Mouse (Mus musculus) forebrain, embryonic 12.5 days (tissue): ENCODE results near the gene Pappa2. TPM values are rescaled to one million over a fixed set of nuclear protein-coding genes. Genes with fewer than 3 reads are reported as not detected.

ENCODE experiments used
- ATAC-seq: fragments of 200-750 bp; cut with Nextera tagmentation; 2 replicates; pipeline ENCODE4 v1.8.0; 2017; ENCODE audit warnings: moderate TSS enrichment; ENCODE audit not compliant: low FRiP score
- H3K27ac ChIP-seq: fragments of 300-500 bp; sonication (generic); 2 replicates; pipeline ENCODE4 v1.5.1; 2016; ENCODE audit warnings: mild to moderate bottlenecking
- H3K27me3 ChIP-seq: fragments of 300-500 bp; sonication (generic); 2 replicates; pipeline ENCODE4 v1.6.1; 2016; ENCODE audit warnings: mild to moderate bottlenecking
- H3K36me3 ChIP-seq: fragments of 300-500 bp; sonication (generic); replicated peaks from 2 replicates; pipeline ENCODE4 v1.6.1; 2016; ENCODE audit warnings: mild to moderate bottlenecking
- H3K4me1 ChIP-seq: fragments of 300-500 bp; sonication (generic); 2 replicates; pipeline ENCODE4 v1.6.1; 2016
- H3K4me2 ChIP-seq: fragments of 300-500 bp; sonication (generic); 2 replicates; pipeline ENCODE4 v1.6.1; 2016; ENCODE audit warnings: mild to moderate bottlenecking, moderate library complexity
- H3K4me3 ChIP-seq: fragments of 300-500 bp; sonication (generic); replicated peaks from 2 replicates; pipeline ENCODE4 v1.5.1; 2016; ENCODE audit warnings: mild to moderate bottlenecking
- H3K9ac ChIP-seq: fragments of 300-500 bp; sonication (generic); 2 replicates; pipeline ENCODE4 v1.6.1; 2016; ENCODE audit warnings: mild to moderate bottlenecking
- H3K9me3 ChIP-seq: fragments of 300-500 bp; sonication (generic); 2 replicates; pipeline ENCODE4 v1.6.1; 2016
- WGBS: fragments of 180-500 bp; shearing (Covaris S2); methylation state at CpG from one replicate; pipeline ENCODE4 v1.1.7; 2016; 5-methylcytosine and 5-hydroxymethylcytosine counted together
- polyA plus RNA-seq: library from polyadenylated mRNA; unstranded; fragments of >200 nt; fragmentation: Nextera tagmentation; extraction: Ambion mirVana; gene quantifications from 2 replicates; pipeline ENCODE4 v1.2.1, GENCODE M21; 2016

The Pappa2 gene
- polyA plus RNA-seq, 1 experiment from 2014 or later = 2.4 TPM

- 89% methylated on average over 3 of the region's 3 CpGs for whole genome bisulfite sequencing
- ATAC-seq = no peak
Measured at GRCm38 (mm10) chr1:158875487-158875886, 104.8 kb downstream of the Pappa2 start.

DNA sequence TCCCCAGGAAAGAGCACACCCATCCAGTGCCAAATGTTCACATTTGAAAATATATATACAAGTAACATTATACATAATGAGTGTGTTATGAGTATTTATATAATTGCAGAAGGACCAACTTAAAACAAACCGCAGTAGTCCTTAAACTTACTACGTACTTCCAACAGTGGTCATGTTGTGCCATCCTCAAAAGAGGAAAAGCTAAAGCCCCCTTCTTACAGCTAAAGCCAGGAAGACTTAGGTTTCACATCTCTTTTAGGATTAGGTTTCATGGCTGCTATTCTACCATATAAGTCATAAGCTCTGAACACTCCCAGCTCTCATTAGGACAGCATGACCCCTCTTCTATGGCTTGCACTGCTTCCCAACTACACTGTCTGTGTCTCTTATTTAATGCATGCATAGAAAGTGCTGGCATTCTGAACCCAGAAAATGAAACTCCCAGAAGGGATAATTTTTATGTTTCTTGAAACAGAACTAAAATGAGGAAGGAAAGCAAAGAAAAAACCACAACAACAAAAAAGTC lies 105.7 kb downstream of the Pappa2 start:
- ATAC-seq = no peak
- WGBS = 100% methylated on average over 2 of the region's 2 CpGs
- Histone ChIP-seq H3K4me1 (no peaks in the 10 kb centered on the region), H3K4me2 (no peak overlapping the region), H3K4me3 (no peak overlapping the region), H3K27ac (no peak overlapping the region), H3K9ac (no peak overlapping the region), H3K27me3 (no peaks in the 10 kb centered on the region), H3K36me3 (no peaks in the 10 kb centered on the region), H3K9me3 (no peaks in the 10 kb centered on the region)

More at GRCm38 (mm10) chr1:158875487-158875886, 104.8 kb downstream of the Pappa2 start:
- Histone ChIP-seq H3K27me3 (no peaks in the 10 kb centered on the region), H3K36me3 (no peaks in the 10 kb centered on the region), H3K27ac (no peak overlapping the region), H3K4me1 (no peaks in the 10 kb centered on the region), H3K9me3 (no peaks in the 10 kb centered on the region), H3K9ac (no peak overlapping the region), H3K4me3 (no peak overlapping the region), H3K4me2 (no peak overlapping the region)

DNA sequence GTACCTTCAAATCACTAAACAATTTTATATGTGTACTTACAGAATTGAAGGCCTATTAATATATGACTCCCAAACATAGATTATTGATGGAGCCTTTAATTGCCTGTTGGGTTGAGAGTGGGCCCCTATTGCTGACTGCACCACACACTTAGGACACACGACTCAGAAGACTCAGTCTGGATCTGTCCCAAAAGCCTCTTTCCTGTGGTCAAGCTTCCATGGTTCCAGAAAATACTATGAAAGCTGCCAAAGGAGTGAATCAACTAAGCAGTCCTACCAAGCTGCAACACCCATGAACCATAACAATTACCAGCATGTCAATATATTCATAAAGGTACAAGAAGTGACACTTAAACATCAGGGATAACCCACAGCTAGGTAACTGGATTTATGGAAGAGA lies 106.7 kb downstream of the Pappa2 start:
- Histone ChIP-seq H3K9me3 (no peaks in the 10 kb centered on the region), H3K27me3 (no peaks in the 10 kb centered on the region), H3K4me2 (no peak overlapping the region), H3K9ac (no peak overlapping the region), H3K4me3 (no peak overlapping the region), H3K27ac (no peak overlapping the region), H3K4me1 (no peaks in the 10 kb centered on the region), H3K36me3 (no peaks in the 10 kb centered on the region)
- ATAC-seq = no peak
- WGBS = 68% methylated on average over 1 of the region's 1 CpGs

DNA sequence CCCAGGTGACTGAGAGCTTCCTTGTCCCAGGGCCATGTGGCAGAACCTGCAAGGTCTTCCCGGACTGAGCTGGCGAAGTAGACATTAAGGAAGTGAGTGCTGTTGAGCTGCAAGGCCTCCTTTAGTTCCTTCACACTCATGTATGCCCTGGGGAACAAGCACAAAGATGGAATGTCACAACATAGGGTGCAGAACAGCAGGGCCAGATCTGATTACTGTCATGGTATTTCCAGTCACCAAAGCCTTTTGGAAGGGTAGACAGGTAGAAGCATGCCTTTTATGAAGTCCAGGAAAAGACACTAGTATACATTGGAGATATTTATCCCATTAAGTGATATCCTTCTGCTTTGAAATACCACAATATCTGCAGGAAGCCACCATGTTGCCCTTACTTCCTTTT lies 108.9 kb downstream of the Pappa2 start:
- no peak overlapping the region for H3K27ac ChIP-seq
- no peaks in the 10 kb centered on the region for H3K36me3 ChIP-seq
- H3K9me3 ChIP-seq = no peaks in the 10 kb centered on the region
- no peaks in the 10 kb centered on the region for H3K4me1 ChIP-seq
- H3K4me2 ChIP-seq = no peak overlapping the region
- H3K27me3 ChIP-seq = no peaks in the 10 kb centered on the region
- H3K4me3 ChIP-seq = no peak overlapping the region
- WGBS = 94% methylated on average over 2 of the region's 2 CpGs
- H3K9ac ChIP-seq = no peak overlapping the region
- ATAC-seq = no peak

DNA sequence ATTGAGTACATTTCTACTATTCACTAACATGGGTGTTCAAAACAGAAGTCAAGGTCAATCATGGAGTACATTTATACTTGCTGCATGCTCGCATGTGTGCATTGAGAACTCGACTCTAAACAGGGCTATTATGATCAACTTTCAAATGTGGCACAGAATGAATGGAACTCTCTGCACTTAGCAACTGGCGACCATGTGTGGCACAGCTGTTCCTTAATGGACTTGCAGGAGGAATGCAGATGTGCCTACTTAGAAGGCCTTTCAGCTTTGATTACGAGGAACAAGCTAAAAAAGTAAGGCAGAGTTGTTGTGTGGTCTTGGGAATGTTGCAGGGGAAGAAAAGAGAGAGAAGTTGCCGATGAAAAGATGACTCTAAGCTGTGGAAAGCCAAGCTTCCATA lies 120.1 kb downstream of the Pappa2 start:
- no peaks in the 10 kb centered on the region for H3K36me3 ChIP-seq
- no peak overlapping the region for H3K9ac ChIP-seq
- no peak overlapping the region for H3K4me3 ChIP-seq
- H3K27ac ChIP-seq = no peak overlapping the region
- ATAC-seq = no peak
- H3K4me2 ChIP-seq = no peak overlapping the region
- no peaks in the 10 kb centered on the region for H3K9me3 ChIP-seq
- no peaks in the 10 kb centered on the region for H3K27me3 ChIP-seq
- WGBS = 65% methylated on average over 5 of the region's 5 CpGs
- H3K4me1 ChIP-seq = no peaks in the 10 kb centered on the region

DNA sequence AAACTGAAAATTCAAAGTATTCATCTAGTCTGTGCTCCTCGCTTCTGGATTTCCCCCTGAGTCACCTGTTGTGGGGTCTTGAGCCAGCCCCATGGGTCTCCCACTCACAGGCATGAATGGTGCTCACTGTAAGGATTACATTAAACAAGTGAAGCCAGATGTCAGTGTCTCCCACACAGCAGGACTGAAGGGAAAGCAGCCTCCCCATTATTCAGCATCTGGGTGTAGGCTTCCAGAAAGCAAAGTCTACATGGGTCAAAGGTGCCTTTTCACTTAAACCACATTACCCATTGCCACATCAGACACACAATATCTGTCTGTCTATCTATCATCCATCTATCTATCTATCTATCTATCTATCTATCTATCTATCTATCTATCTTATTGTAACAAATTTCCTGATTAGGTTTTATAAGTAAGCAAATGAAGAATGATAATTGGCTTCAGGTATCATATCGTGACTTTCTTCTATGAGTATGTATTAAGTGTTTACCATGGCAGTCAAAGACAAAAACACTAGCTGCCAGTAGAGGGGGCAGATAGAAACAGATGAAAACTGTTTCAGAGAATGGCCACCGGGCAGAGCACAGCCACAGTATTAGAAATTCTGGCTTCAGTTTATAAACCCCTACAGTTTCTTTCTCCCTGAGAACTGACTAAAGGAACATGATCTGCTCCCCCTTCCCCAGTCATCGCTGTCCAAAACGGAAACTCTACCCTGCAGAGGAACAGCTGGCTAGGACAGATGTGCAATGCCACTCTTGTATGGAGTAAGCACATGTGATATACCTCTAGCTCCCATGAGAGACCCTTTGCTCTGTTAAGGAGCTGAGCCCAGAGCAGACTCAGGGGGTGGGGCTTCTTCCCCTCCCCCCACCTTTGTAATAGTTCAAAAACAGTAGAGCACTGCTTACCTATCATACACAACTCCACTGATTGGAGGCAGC lies 126.1 kb downstream of the Pappa2 start:
- Histone ChIP-seq H3K27me3 (no peaks in the 10 kb centered on the region), H3K4me3 (no peak overlapping the region), H3K4me2 (no peak overlapping the region), H3K36me3 (no peaks in the 10 kb centered on the region), H3K9ac (no peak overlapping the region), H3K27ac (no peak overlapping the region), H3K4me1 (no peaks in the 10 kb centered on the region), H3K9me3 (no peaks in the 10 kb centered on the region)
- ATAC-seq = no peak
- WGBS = 70% methylated on average over 5 of the region's 5 CpGs

DNA sequence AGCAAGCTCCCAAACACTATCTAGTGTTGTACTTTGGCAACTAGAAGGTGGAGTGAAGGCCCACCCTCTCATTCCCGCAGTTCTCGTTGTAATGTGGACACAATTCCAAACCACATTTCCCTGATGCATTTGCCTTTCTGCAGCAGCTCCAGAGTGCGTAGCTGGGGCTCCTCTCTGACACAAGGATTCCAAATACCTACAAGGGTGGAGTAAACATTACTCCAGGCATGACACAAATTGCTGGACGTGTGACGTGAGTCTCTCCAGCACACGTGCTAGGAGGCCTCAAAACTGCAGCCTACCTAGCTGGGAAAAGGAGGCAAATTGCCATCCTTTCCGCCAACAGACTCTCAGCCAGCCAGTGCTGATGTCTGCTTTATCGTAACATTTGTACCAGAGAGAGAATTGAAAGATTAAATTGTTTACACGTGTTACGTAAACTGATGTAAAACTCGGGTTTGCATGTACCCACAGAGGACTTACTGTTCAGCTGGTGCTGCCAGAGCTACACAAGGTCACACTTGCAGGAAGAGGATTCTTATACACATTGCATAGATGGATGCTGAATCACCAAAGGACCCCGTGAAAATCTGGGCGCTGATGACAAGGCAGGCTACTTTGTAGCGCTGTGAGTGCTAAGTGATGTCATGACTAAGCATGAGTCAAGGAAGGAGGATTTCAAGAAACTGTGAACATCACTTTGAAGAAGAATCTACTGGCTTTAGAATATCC lies 127.3 kb downstream of the Pappa2 start:
- Histone ChIP-seq H3K4me3 (no peak overlapping the region), H3K27ac (no peak overlapping the region), H3K4me1 (no peaks in the 10 kb centered on the region), H3K9ac (no peak overlapping the region), H3K4me2 (no peak overlapping the region), H3K36me3 (no peaks in the 10 kb centered on the region), H3K9me3 (no peaks in the 10 kb centered on the region), H3K27me3 (no peaks in the 10 kb centered on the region)
- whole genome bisulfite sequencing = 89% methylated on average over 14 of the region's 14 CpGs
- no peak for ATAC-seq

- no peak for ATAC-seq
Measured at GRCm38 (mm10) chr1:158850459-158850858, 129.8 kb downstream of the Pappa2 start.

DNA sequence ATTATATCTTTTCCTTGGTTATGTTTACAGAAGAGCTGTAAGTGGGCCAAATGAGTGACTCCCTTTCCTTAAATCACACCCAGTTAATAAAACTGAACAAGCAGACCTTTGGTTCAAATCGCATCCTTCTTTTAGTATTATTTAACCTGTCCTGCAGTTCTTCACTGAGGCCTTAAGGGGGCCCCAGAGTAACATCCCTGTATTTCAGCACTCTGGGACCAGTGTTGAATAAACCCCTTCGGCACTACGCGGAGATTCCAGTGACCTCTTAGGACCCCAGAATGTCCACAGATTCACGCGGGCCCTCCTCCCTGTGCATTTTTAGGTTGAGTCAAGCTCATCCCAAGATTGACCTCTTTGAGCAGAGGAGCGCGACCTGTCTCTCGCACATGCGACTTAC lies 135.7 kb downstream of the Pappa2 start:
- Histone ChIP-seq H3K9me3 (no peaks in the 10 kb centered on the region), H3K4me3 (no peak overlapping the region), H3K4me2 (no peak overlapping the region), H3K27ac (no peak overlapping the region), H3K4me1 (no peaks in the 10 kb centered on the region), H3K9ac (no peak overlapping the region), H3K36me3 (no peaks in the 10 kb centered on the region), H3K27me3 (no peaks in the 10 kb centered on the region)
- WGBS = 67% methylated on average over 10 of the region's 10 CpGs
- no peak for ATAC-seq

More at GRCm38 (mm10) chr1:158850459-158850858, 129.8 kb downstream of the Pappa2 start:
- Histone ChIP-seq H3K4me1 (no peaks in the 10 kb centered on the region), H3K36me3 (no peaks in the 10 kb centered on the region), H3K4me3 (no peak overlapping the region), H3K4me2 (no peak overlapping the region), H3K27me3 (no peaks in the 10 kb centered on the region), H3K9me3 (no peaks in the 10 kb centered on the region), H3K9ac (no peak overlapping the region), H3K27ac (no peak overlapping the region)
- WGBS = 82% methylated on average over 3 of the region's 3 CpGs

- H3K27me3 ChIP-seq = no peaks in the 10 kb centered on the region
- no peak for ATAC-seq
- no peak overlapping the region for H3K27ac ChIP-seq
- H3K4me1 ChIP-seq = no peaks in the 10 kb centered on the region
- no peak overlapping the region for H3K4me2 ChIP-seq
- no peaks in the 10 kb centered on the region for H3K36me3 ChIP-seq
- no peak overlapping the region for H3K9ac ChIP-seq
- no peaks in the 10 kb centered on the region for H3K9me3 ChIP-seq
- WGBS = 88% methylated on average over 4 of the region's 4 CpGs
- no peak overlapping the region for H3K4me3 ChIP-seq
Measured at GRCm38 (mm10) chr1:158837151-158837550, 143.1 kb downstream of the Pappa2 start.

DNA sequence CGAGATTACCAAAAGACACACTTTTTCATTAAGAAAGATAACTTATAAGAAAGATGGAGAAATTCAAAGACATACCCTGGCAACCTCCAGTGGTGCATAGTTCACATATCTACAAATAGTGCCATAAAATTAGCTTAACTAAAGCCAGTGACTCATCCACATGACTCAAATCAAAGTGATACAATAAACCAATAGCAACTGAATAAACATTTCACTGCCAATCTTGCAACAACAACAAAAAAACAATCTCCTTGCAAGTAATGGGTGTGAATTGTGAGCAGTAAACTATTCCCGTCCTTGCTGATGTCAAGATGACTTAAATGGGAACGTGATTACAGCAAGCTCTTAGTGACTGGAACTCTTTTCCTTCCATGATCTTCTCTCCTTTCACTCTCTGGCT lies 150.1 kb downstream of the Pappa2 start:
- Histone ChIP-seq H3K4me1 (no peaks in the 10 kb centered on the region), H3K4me3 (no peak overlapping the region), H3K9ac (no peak overlapping the region), H3K27me3 (no peaks in the 10 kb centered on the region), H3K4me2 (no peak overlapping the region), H3K9me3 (no peaks in the 10 kb centered on the region), H3K27ac (no peak overlapping the region), H3K36me3 (no peaks in the 10 kb centered on the region)
- WGBS = 79% methylated on average over 3 of the region's 3 CpGs
- ATAC-seq = no peak

GRCm38 (mm10) chr1:158827931-158828330 lies 152.4 kb downstream of the Pappa2 start:
- no peak for ATAC-seq
- H3K9me3 ChIP-seq = no peaks in the 10 kb centered on the region
- no peaks in the 10 kb centered on the region for H3K27me3 ChIP-seq
- H3K27ac ChIP-seq = no peak overlapping the region
- no peak overlapping the region for H3K4me3 ChIP-seq
- H3K4me1 ChIP-seq = no peaks in the 10 kb centered on the region
- H3K36me3 ChIP-seq = no peaks in the 10 kb centered on the region
- H3K9ac ChIP-seq = no peak overlapping the region
- H3K4me2 ChIP-seq = no peak overlapping the region
